Mouse (Mus musculus) limb, embryonic 10.5 days (tissue): ENCODE measurements around the gene Gm11634. TPM values are rescaled to one million over a fixed set of nuclear protein-coding genes. Genes with fewer than 3 reads are reported as not detected.
"Not testable (repeated sequence)": the region's sequence is repeated elsewhere in the genome, so short reads cannot be mapped to it uniquely, and the experiment has no call there.

Source experiments
- DNase-seq: peaks from one replicate; pipeline ENCODE4 v3.0.0-alpha.2; 2017; ENCODE audit warnings: low spot score
- H3K27ac ChIP-seq: fragments of 300-500 bp; sonication (generic); 2 replicates; pipeline ENCODE4 v1.5.1; 2016; ENCODE audit warnings: mild to moderate bottlenecking
- H3K27me3 ChIP-seq: fragments of 300-500 bp; sonication (generic); 2 replicates; pipeline ENCODE4 v1.6.1; 2016; ENCODE audit warnings: low read depth, mild to moderate bottlenecking; ENCODE audit not compliant: poor library complexity, severe bottlenecking
- H3K36me3 ChIP-seq: fragments of 300-500 bp; sonication (generic); 2 replicates; pipeline ENCODE4 v1.6.1; 2016; ENCODE audit warnings: mild to moderate bottlenecking, moderate library complexity
- H3K4me1 ChIP-seq: fragments of 300-500 bp; sonication (generic); 2 replicates; pipeline ENCODE4 v1.6.1; 2016
- H3K4me3 ChIP-seq: fragments of 300-500 bp; sonication (generic); 2 replicates; pipeline ENCODE4 v1.5.1; 2016; ENCODE audit warnings: mild to moderate bottlenecking, moderate library complexity
- H3K9me3 ChIP-seq: fragments of 300-500 bp; sonication (generic); replicated peaks from 2 replicates; pipeline ENCODE4 v1.6.1; 2016; ENCODE audit warnings: mild to moderate bottlenecking
- WGBS: fragments of 180-500 bp; shearing (Covaris S2); methylation state at CpG from one replicate; pipeline ENCODE4 v1.1.7; 2016; 5-methylcytosine and 5-hydroxymethylcytosine counted together
- polyA plus RNA-seq: library from polyadenylated mRNA; unstranded; fragments of >200 nt; fragmentation: Nextera tagmentation; extraction: Ambion mirVana; gene quantifications from 2 replicates; pipeline ENCODE4 v1.2.1, GENCODE M21; 2016

The Gm11634 gene
- polyA plus RNA-seq, 1 experiment from 2014 or later = not detected

DNA sequence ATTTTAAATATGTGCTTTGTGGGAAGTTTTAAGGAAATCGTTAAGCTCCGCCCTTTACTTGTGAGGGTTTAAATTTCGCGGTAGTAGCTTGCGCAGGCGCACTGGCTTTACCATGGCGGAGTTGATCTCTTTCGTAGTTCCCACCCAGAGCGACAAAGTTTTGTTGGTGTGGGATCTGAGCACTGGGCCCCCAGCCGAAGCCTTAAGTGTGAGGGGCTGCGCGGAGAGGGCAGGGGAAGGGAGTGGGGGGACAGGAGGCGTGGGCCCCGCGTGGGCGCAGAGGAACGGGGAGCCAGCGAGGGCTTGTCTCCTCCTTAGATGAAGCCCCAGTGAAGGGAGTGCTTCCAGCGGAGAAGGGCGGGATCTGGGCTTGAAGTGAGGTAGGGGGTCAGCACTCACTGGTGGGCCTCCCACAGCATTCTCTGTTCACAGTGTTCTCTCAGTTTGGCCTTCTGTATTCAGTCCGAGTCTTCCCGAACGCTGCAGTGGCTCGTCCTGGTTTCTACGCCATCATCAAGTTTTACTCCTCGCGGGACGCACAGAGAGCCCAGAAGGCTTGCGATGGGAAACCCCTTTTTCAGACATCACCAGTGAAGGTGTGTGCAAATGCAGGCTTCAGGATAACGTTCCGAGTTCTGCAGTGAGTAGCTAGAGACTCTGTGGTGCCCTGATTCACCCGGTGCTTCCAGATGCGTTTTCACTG, 29.0 kb upstream of the Gm11634 start:
- peak; percentile 94 for DNase-seq
- Histone ChIP-seq H3K27ac (peak overlapping the region; percentile 96), H3K9me3 (no peaks in the 10 kb centered on the region), H3K27me3 (no peaks in the 10 kb centered on the region), H3K4me1 (peaks cover 20% of the 10 kb centered on the region), H3K4me3 (peak overlapping the region; percentile 60), H3K36me3 (no peaks in the 10 kb centered on the region)
- WGBS = under 1% methylated on average over 33 of the region's 33 CpGs

DNA sequence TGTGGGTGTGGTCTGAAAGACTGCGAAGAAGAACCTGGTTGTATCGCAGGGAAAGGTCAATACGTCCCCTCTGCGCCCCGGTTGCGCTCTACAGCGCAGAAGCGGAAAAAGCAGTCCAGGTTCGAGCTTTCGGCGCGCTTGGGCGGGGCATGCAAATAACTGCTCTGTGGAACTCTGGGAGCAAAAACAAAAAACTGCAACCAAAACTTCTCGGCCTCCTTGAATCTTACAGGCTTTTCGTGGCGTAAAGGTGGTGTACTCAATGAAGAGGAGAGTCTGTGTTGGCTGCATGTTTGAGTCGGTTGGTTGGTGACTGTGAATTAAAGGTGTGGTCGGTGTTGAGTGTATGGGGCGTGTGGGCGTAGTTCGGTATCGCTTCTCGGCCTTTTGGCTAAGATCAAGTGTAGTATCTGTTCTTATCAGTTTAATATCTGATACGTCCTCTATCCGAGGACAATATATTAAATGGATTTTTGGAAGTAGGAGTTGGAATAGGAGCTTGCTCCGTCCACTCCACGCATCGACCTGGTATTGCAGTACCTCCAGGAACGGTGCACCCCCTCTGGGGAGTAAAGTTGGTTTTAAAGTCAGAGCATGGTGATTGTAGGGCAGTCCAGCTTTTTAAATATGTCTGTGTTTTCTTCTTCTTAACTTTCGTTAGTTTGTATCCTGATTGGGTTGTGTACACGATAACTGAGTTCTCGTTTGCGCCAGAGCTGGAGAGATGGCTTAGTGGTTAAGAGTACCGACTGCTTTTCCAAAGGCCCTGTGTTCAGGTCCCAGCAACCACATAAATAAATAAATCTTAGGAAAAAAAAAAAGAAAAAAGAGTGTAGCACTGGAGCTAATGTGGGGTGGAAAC, 28.2 kb upstream of the Gm11634 start, which contains the start of gene Rdm1:
Gene Rdm1 (plus strand): TSS at position 201 of the 862 bp plus-strand sequence.
- WGBS = under 1% methylated on average over 34 of the region's 34 CpGs
- Histone ChIP-seq H3K36me3 (no peaks in the 10 kb centered on the region), H3K4me3 (peak within 1 kb of the TSS; percentile 60), H3K27me3 (no peaks in the 10 kb centered on the region), H3K27ac (peak within 1 kb of the TSS; percentile 96), H3K9me3 (no peaks in the 10 kb centered on the region), H3K4me1 (peaks cover 20% of the 10 kb centered on the region)
- DNase-seq = peak; percentile 90

DNA sequence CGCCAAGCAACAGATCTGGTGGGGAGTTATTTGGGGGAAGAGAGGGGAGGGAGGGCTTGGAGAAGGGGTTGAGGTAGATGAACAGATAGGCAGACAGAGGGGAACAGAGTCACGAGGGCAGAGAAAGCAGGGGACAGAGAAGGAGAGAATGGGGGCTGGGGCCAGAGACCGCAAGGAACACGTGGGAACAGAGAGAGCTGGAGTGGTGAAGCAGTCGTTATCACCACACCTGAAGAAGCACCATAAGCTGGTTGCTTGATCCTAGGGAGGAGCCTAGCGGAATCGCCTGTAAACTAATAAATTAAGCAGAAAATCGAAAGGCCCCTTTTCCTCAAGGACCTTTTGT, 27.6 kb upstream of the Gm11634 start:
- DNase-seq = no peak
- WGBS = 6% methylated on average over 8 of the region's 8 CpGs
- H3K36me3 ChIP-seq = no peaks in the 10 kb centered on the region

DNA sequence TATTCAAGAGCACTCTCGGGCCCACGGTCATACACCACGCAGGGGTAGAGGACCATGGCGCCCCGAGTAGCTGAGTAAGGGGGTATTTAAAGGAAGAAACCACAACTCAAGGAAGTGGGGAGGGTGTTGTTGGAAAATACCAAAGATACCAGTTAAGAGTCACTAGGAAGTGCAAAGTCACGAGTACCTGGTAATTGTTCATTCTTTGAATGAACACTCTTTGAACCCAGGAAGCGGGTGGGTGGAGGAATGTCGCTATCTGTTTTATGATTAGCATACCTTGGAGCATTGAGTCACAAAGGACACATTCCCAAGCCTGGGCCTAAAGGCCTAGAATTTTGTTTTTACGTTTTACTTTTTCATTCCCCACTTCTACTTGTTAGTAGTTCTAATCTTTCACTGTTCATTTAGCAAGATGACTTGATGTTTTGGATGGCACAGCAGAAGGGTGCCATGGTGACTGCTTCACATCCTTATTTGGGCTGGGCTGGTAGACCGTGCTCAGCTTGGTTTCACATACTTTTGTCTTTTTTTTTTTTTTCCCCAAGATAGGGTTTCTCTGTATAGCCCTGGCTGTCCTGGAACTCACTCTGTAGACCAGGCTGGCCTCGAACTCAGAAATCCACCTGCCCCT, 21.1 kb upstream of the Gm11634 start:
- H3K27ac ChIP-seq, H3K9me3 ChIP-seq, DNase-seq, H3K27me3 ChIP-seq, H3K4me3 ChIP-seq, H3K36me3 ChIP-seq: not testable (repeated sequence)
- WGBS = 90% methylated on average over 11 of the region's 11 CpGs
- peaks cover 21% of the 10 kb centered on the region for H3K4me1 ChIP-seq

More for the DNA sequence above, 27.6 kb upstream of the Gm11634 start:
- Histone ChIP-seq H3K4me1 (peaks cover 20% of the 10 kb centered on the region), H3K4me3 (peak overlapping the region; percentile 54), H3K27ac (peak overlapping the region; percentile 96), H3K9me3 (no peaks in the 10 kb centered on the region), H3K27me3 (no peaks in the 10 kb centered on the region)

DNA sequence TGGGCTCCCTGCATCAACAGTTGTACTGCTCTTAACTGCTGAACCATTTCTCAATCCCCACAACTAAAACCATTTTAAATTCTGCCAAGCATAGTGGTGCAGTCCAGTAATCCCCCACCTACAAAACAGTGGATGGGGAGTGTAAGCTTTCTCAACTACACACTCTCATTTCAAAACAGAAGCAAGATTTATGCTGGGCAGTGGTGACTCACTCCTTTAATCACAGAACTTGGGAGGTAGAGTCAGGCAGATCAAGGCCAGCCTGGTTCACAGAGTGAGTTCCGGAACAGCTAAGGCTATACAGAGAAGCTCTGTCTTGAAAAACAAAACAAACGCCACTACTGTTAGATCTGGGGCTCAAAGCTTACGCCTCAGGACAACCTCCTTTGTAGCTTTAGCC, 19.5 kb upstream of the Gm11634 start:
- Histone ChIP-seq H3K4me3 (peak overlapping the region; percentile 34; the same call in 1 of the 2 replicates), H3K27me3 (peaks cover 4% of the 10 kb centered on the region; the same call in 1 of the 2 replicates), H3K4me1 (peaks cover 21% of the 10 kb centered on the region), H3K27ac (peak overlapping the region; percentile 77), H3K36me3 (no peaks in the 10 kb centered on the region), H3K9me3 (no peaks in the 10 kb centered on the region)
- DNase-seq = no peak
- WGBS = 86% methylated on average over 3 of the region's 3 CpGs

DNA sequence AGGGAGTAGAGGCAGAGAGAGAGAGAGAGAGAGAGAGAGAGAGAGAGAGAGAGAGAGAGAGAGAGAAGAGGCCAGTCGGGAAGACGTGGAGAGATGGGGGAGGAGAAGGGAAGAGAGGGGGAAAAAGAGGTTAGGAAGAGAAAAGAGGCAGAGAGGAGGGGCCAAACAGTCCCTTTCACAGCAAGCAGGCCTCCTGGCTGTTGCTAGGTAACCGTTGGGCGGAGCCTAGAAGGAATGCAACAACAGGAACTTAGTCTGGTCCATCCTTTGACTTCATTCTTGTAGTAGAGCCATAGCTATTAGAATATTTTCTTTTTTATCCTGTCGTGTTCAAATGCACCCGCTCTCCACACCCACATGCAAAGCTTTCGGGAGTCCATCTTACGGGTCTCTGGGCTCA, 18.8 kb upstream of the Gm11634 start:
- peak; percentile 70 for DNase-seq
- no peaks in the 10 kb centered on the region for H3K36me3 ChIP-seq
- H3K4me3 ChIP-seq = peak overlapping the region; percentile 34
- peaks cover 21% of the 10 kb centered on the region for H3K4me1 ChIP-seq
- H3K27me3 ChIP-seq = peaks cover 4% of the 10 kb centered on the region; the same call in 1 of the 2 replicates
- WGBS = 13% methylated on average over 8 of the region's 8 CpGs
- no peaks in the 10 kb centered on the region for H3K9me3 ChIP-seq
- H3K27ac ChIP-seq = peak overlapping the region; percentile 77

DNA sequence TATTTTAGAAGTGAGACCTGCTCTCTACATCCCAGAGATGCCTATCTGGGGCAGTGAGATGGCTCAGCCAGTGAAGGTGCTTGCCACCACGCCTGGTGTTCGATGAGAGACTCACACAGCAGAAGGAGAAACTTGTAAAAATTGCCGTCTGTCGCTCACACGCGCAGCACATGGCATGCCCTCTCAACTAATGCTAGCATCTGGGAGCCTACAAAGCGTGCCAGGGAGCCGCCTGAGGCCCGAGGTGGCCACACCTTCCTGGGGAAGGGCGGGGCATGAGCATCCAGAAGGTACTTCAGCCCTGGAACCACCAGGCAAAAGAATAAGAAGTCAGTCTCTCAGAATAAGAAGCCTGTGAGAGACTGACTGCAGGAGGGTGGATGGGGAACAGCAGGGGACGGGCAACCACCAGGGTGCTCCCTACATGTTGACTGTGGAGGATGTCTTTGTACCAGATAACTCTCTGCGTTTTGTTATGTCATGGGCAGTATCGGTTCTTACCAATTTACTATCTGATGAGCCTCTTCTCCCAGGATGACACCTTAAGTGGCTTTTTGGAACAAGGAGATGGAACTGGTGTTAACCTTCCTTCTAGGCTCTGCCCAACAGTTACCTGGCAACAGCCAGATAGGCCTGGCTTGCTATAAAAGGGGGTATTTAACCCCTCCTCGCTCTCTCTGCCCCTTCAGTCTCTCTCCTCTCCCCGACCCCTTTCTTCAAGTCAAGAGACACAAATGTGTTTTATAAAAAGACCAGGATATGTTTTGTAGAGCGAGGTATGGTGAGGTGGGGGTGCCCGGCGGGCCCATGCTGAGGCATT, 18.1 kb upstream of the Gm11634 start:
- Histone ChIP-seq H3K36me3 (no peaks in the 10 kb centered on the region), H3K4me3 (peak overlapping the region; percentile 34), H3K4me1 (peaks cover 21% of the 10 kb centered on the region), H3K27ac (peak overlapping the region; percentile 77), H3K9me3 (no peaks in the 10 kb centered on the region), H3K27me3 (peaks cover 4% of the 10 kb centered on the region; the same call in 1 of the 2 replicates)
- DNase-seq = no peak
- WGBS = 24% methylated on average over 18 of the region's 18 CpGs

DNA sequence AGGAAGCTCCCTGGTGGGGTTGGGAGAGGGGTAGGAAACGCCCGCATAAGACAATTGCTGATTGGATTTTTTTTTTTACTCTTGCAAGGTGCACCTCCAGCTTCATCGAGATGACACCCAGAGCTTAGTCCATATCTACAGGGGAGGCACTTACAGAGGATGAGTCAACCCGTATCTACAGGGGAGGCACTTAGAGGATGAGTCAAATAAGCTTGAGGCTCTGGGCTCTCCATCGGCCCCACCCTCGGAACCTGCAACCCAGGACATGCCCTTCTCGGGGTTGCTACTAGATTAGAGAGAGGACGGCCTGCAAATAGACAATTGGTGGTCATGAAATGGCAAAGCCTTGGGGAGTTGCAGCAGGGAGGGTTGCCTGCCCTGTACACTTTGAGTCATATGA, 17.0 kb upstream of the Gm11634 start:
- Histone ChIP-seq H3K9me3 (no peaks in the 10 kb centered on the region), H3K27ac (no peak overlapping the region), H3K4me1 (peaks cover 21% of the 10 kb centered on the region), H3K27me3 (peaks cover 4% of the 10 kb centered on the region; the same call in 1 of the 2 replicates), H3K4me3 (no peak overlapping the region), H3K36me3 (no peaks in the 10 kb centered on the region)
- 83% methylated on average over 8 of the region's 8 CpGs for WGBS
- no peak for DNase-seq

DNA sequence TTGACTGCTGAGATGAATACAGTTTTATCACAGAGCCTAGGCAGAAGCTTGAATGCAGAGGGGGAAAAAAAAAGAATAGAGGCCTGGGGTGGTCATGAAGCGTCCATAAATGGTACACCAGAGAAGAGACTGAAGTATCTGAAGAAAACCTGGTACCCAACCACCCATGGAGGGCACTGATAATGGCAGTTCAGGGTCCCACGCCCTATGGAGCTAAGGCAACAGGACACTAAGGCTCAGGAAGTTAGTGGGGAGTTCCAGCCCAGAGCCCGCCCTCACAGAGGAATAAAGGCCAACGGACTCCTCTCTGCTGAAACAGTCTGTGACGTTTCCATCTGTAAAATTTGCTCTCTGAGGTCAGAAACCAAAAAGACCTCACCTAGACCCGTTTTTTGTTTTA, 16.3 kb upstream of the Gm11634 start:
- no peak for DNase-seq
- Histone ChIP-seq H3K9me3 (no peaks in the 10 kb centered on the region), H3K36me3 (no peaks in the 10 kb centered on the region), H3K27ac (no peak overlapping the region), H3K4me3 (no peak overlapping the region), H3K27me3 (peaks cover 4% of the 10 kb centered on the region; the same call in 1 of the 2 replicates), H3K4me1 (peaks cover 27% of the 10 kb centered on the region)
- 85% methylated on average over 6 of the region's 6 CpGs for WGBS

DNA sequence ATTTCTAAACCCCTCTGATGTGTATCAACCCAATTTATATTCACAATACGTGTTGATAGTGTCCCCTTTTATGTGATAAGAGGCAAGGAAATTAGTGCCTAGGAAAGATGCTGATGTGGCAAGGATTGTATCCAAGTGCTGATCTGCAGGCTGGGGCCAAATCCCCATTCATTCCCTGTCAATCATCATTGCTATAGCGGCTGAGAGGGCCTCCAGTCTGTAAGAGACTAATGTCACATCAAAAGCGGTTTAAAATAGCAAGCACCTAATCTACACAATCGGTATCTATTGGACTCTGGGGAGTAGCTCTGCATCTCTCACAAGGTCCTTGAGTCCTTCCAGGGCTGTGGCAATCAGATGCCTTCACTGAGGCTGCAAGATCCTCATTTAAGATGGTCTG, 15.1 kb upstream of the Gm11634 start:
- no peak for DNase-seq
- H3K27ac ChIP-seq = no peak overlapping the region
- H3K36me3 ChIP-seq = no peaks in the 10 kb centered on the region
- peaks cover 28% of the 10 kb centered on the region for H3K4me1 ChIP-seq
- 83% methylated on average over 4 of the region's 4 CpGs for WGBS
- no peak overlapping the region for H3K4me3 ChIP-seq
- H3K9me3 ChIP-seq = no peaks in the 10 kb centered on the region
- peaks cover 4% of the 10 kb centered on the region; the same call in 1 of the 2 replicates for H3K27me3 ChIP-seq

DNA sequence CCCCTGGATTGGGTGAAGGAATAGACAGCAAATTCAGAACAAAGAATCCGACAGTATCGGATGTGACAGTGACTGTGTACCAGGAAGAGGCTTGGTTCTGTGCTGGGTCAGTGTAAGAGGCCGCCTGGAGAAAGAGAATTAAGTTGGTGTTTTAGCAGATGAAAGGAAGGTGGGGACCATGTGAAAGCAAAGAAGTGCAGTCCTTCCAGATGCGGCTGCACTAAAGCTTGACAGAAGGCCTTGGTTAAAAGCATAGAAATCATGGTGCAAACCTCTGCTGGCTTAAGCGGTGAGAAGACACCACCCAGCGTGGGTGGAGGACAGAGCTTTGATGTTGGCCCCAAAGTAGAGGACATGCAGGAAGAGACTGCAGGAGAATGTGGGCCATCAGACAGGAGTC, 14.5 kb upstream of the Gm11634 start:
- no peak overlapping the region for H3K27ac ChIP-seq
- no peaks in the 10 kb centered on the region for H3K36me3 ChIP-seq
- peaks cover 26% of the 10 kb centered on the region for H3K4me1 ChIP-seq
- WGBS = 77% methylated on average over 6 of the region's 6 CpGs
- H3K9me3 ChIP-seq = no peaks in the 10 kb centered on the region
- H3K27me3 ChIP-seq = peaks cover 4% of the 10 kb centered on the region; the same call in 1 of the 2 replicates
- H3K4me3 ChIP-seq = no peak overlapping the region
- no peak for DNase-seq

DNA sequence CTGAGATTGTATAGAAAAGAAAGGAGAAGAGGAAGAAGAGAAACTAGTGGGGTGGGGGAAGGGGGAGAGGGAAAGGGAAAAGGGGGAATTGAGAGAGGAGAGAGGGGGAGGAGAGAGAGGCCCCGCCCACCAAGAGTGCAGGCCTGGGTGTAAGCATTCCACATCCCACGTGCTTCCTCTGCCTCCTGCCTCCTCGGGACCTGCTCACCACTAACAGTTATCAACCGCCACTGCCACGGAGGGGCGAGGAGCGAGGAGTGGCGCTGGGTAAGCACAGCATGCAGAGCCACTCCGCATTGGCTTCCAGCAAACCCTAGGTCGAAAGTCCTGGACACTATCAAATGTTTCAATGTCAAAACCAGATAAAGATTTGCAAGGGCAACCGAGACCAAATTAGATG, 11.4 kb upstream of the Gm11634 start:
- no peaks in the 10 kb centered on the region for H3K36me3 ChIP-seq
- H3K27me3 ChIP-seq = no peaks in the 10 kb centered on the region
- H3K4me1 ChIP-seq = peaks cover 7% of the 10 kb centered on the region
- H3K9me3 ChIP-seq = no peaks in the 10 kb centered on the region
- no peak for DNase-seq
- H3K27ac ChIP-seq = no peak overlapping the region
- no peak overlapping the region for H3K4me3 ChIP-seq
- 39% methylated on average over 11 of the region's 11 CpGs for WGBS
